Mouse (Mus musculus) CH12.LX (cell line): ENCODE results near the gene Agbl3. TPM values are rescaled to one million over a fixed set of nuclear protein-coding genes. Genes with fewer than 3 reads are reported as not detected.

ENCODE experiments used
- DNase-seq: peaks from one replicate; pipeline ENCODE4 v3.0.0-alpha.2; 2013; ENCODE audit errors: extremely low read depth
- H3K27ac ChIP-seq: 2 replicates; pipeline ENCODE4 v1.5.1; 2012; ENCODE audit warnings: low read depth, mild to moderate bottlenecking, control low read depth, moderate library complexity; ENCODE audit not compliant: insufficient read depth
- H3K27me3 ChIP-seq: replicated peaks from 2 replicates; pipeline ENCODE3; 2012; ENCODE audit warnings: inconsistent platforms
- H3K36me3 ChIP-seq, 2 experiments: replicated peaks in 1 of 2; 2 replicates each; pipeline versions ENCODE3 to v1.6.1; 2012; ENCODE audit warnings: inconsistent platforms in 1 of 2, low read length in 1 of 2, mild to moderate bottlenecking in 1 of 2, mixed read lengths in 1 of 2, moderate library complexity in 1 of 2; ENCODE audit not compliant: control insufficient read depth in 1 of 2, insufficient read depth in 1 of 2
- H3K4me1 ChIP-seq, 2 experiments: 2 replicates each; pipeline ENCODE4 v1.6.1; 2012; ENCODE audit warnings: inconsistent platforms in 1 of 2, moderate library complexity in 1 of 2; ENCODE audit not compliant: insufficient read depth in 2 of 2, control insufficient read depth in 1 of 2
- H3K4me2 ChIP-seq: 2 replicates; pipeline ENCODE4 v1.6.1; 2012; ENCODE audit warnings: low read depth, mild to moderate bottlenecking, control low read depth; ENCODE audit not compliant: poor library complexity, insufficient read depth, severe bottlenecking
- H3K4me3 ChIP-seq, 3 experiments: fragments of 150-350 bp in 1 of 3; sonication (generic) in 1 of 3; replicated peaks in 1 of 3; 2 replicates each; pipeline versions ENCODE3 to v1.5.1; 2011 to 2012; ENCODE audit warnings: low read depth in 2 of 3, low read length in 2 of 3, mild to moderate bottlenecking in 2 of 3, moderate library complexity in 2 of 3, control low read depth in 1 of 3, improper control_type of control experiment in 1 of 3, inconsistent platforms in 1 of 3, mixed read lengths in 1 of 3; ENCODE audit not compliant: poor library complexity in 1 of 3
- H3K79me2 ChIP-seq: replicated peaks from 2 replicates; pipeline ENCODE4 v1.6.1; 2012; ENCODE audit warnings: mild to moderate bottlenecking, moderate library complexity; ENCODE audit not compliant: control insufficient read depth, poor library complexity, insufficient read depth, severe bottlenecking; ENCODE audit errors: extremely low read depth
- H3K9ac ChIP-seq: 2 replicates; pipeline ENCODE4 v1.6.1; 2012; ENCODE audit warnings: low read depth, mild to moderate bottlenecking, control low read depth, moderate library complexity; ENCODE audit not compliant: insufficient read depth
- H3K9me3 ChIP-seq: replicated peaks from 2 replicates; pipeline ENCODE3; 2012; ENCODE audit warnings: low read length, inconsistent platforms, mixed read lengths
- BHLHE40 ChIP-seq: IDR thresholded peaks from 2 replicates; pipeline ENCODE4 v1.6.1; 2011; ENCODE audit warnings: mild to moderate bottlenecking, low read depth, low read length, improper control_type of control experiment
- EP300 ChIP-seq: IDR thresholded peaks from 2 replicates; pipeline ENCODE4 v1.6.1; 2011; ENCODE audit warnings: low read length, improper control_type of control experiment
- HCFC1 ChIP-seq: IDR thresholded peaks from 2 replicates; pipeline ENCODE4 v1.6.1; 2012; ENCODE audit warnings: low read depth, mild to moderate bottlenecking, inconsistent platforms, low read length, improper control_type of control experiment
- JUND ChIP-seq: conservative IDR thresholded peaks from 2 replicates; pipeline ENCODE4 v1.6.1; 2011; ENCODE audit warnings: low read depth, low read length, improper control_type of control experiment
- MAX ChIP-seq: IDR thresholded peaks from 2 replicates; pipeline ENCODE4 v1.6.1; 2011; ENCODE audit warnings: low read length, improper control_type of control experiment
- NELFE ChIP-seq: IDR thresholded peaks from 2 replicates; pipeline ENCODE4 v1.6.1; 2011; ENCODE audit warnings: low read depth, low read length, improper control_type of control experiment
- RAD21 ChIP-seq: IDR thresholded peaks from 2 replicates; pipeline ENCODE4 v1.6.1; 2011; ENCODE audit warnings: low read depth, mild to moderate bottlenecking, low read length, improper control_type of control experiment, moderate library complexity
- RCOR1 ChIP-seq: conservative IDR thresholded peaks from 2 replicates; pipeline ENCODE4 v1.6.1; 2012; ENCODE audit warnings: low read depth, mild to moderate bottlenecking, inconsistent platforms, low read length, improper control_type of control experiment
- ZC3H11A ChIP-seq: IDR thresholded peaks from 2 replicates; pipeline ENCODE4 v1.6.1; 2012; ENCODE audit warnings: low read depth, mild to moderate bottlenecking, inconsistent platforms, low read length, improper control_type of control experiment
- ZKSCAN1 ChIP-seq: IDR thresholded peaks from 2 replicates; pipeline ENCODE4 v1.6.1; 2012; ENCODE audit warnings: low read depth, inconsistent platforms, low read length, improper control_type of control experiment, borderline replicate concordance
- dilution Hi-C: fragments of 300-500 bp; cut with MboI; formaldehyde crosslinking; loops from 2 replicates; pipeline ENCODE4 v1.14.3; 2020; ENCODE audit warnings: low sequenced_read_pairs; ENCODE audit not compliant: extremely low pct_unique_long_range_greater_than_20kb, extremely low pct_ligation_motif_present
- in situ Hi-C: fragments of 300-500 bp; cut with MboI; formaldehyde crosslinking; loops from 3 replicates; pipeline ENCODE4 v1.14.3; 2019; ENCODE audit warnings: low sequenced_read_pairs, low pct_ligation_motif_present, low pct_unique_long_range_greater_than_20kb, mixed read lengths
- polyA plus RNA-seq: library from polyadenylated mRNA; unstranded; fragments of >175 nt; gene quantifications from 2 replicates; pipeline ENCODE4 v1.2.1, GENCODE M21; 2012; ENCODE audit warnings: low read depth; ENCODE audit not compliant: insufficient read length
- total RNA-seq, 2 experiments: library from RNA; depleted of rRNA; stranded (reverse); fragments of 300-350 nt in 1 of 2; fragments of >200 nt in 1 of 2; gene quantifications; 2 replicates each; pipeline ENCODE4 v1.2.3; 2012 to 2014

Agbl3 gene
- total and polyA plus RNA-seq, 3 experiments = 1.9 to 4.8 (median 3.4) TPM

- no peaks in the 10 kb centered on the region for H3K79me2 ChIP-seq
- H3K36me3 ChIP-seq = no peaks in the 10 kb centered on the region
- TF ChIP-seq HCFC1 (no peak), MAX (no peak), ZKSCAN1 (no peak), RCOR1 (no peak)
- no peak for DNase-seq
- H3K27me3 ChIP-seq = no peaks in the 10 kb centered on the region
- in situ Hi-C loops = no loop called here
- no peak overlapping the region for H3K9ac ChIP-seq
- no peak overlapping the region for H3K4me2 ChIP-seq
- dilution Hi-C loops = no loop called here
- H3K4me3 ChIP-seq = no peak overlapping the region
- H3K4me1 ChIP-seq = peaks cover 0 to 4% of the 10 kb centered on the region in 2 experiments; a peak in 1 of 4 replicates
- no peaks in the 10 kb centered on the region for H3K9me3 ChIP-seq
- no peak overlapping the region for H3K27ac ChIP-seq
Observed at GRCm38 (mm10) chr6:34748566-34748965, 31.7 kb upstream of the Agbl3 start.

GRCm38 (mm10) chr6:34749526-34749925 is 30.7 kb upstream of the Agbl3 start:
- H3K4me3 ChIP-seq = no peak overlapping the region
- no peak for TF ChIP-seq BHLHE40
- TF ChIP-seq ZC3H11A = no peak
- DNase-seq = no peak
- H3K36me3 ChIP-seq = no peaks in the 10 kb centered on the region
- no peak overlapping the region for H3K27ac ChIP-seq
- in situ Hi-C loops (no loop called here), dilution Hi-C loops (no loop called here)
- no peak overlapping the region for H3K4me2 ChIP-seq
- H3K27me3 ChIP-seq = no peaks in the 10 kb centered on the region
- H3K4me1 ChIP-seq = peaks cover 0 to 4% of the 10 kb centered on the region in 2 experiments; a peak in 1 of 4 replicates
- H3K9me3 ChIP-seq = no peaks in the 10 kb centered on the region
- no peak overlapping the region for H3K9ac ChIP-seq
- H3K79me2 ChIP-seq = no peaks in the 10 kb centered on the region

DNA sequence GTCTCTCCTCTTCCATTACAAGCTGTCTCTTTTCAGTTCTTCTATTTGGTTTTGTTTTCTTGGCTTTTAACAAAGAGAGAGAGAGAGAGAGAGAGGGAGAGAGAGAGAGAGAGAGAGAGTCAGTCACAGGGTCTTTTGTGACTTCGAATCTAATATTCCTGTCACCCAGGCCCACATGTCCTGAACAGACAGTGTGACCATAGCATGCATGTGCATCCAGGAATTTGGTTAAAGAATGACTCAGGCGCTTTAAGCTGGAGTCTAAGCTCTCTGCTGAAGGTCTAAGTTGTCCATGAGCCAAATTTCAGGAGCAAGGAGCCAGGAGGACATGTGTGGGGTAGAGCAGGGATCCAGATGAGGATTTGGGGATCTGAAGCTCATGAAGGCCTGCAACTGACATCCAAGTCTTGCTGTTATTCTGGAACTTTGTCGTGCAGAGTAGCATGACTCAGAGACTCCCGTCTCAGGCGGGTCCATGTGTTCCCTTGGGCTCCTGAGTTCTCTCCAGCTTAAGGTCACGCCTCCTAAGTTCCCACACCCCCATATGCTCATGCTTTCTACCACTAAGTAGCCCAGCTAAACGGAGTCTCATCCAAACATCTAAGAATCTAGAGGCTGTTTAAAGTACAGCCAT is 29.6 kb upstream of the Agbl3 start:
- no peaks in the 10 kb centered on the region for H3K27me3 ChIP-seq
- dilution Hi-C loops = no loop called here
- H3K9ac ChIP-seq = no peak overlapping the region
- no peaks in the 10 kb centered on the region for H3K36me3 ChIP-seq
- H3K4me3 ChIP-seq = no peak overlapping the region
- no peak overlapping the region for H3K27ac ChIP-seq
- H3K4me2 ChIP-seq = no peak overlapping the region
- no peaks in the 10 kb centered on the region for H3K79me2 ChIP-seq
- in situ Hi-C loops = loop anchor here (10.0 kb wide), 2 partner anchors 196 to 236 kb away; no protein-coding TSS in a partner anchor
- DNase-seq = no peak
- no peaks in the 10 kb centered on the region for H3K9me3 ChIP-seq
- H3K4me1 ChIP-seq = peaks cover 0 to 4% of the 10 kb centered on the region in 2 experiments; a peak in 1 of 4 replicates
- TF ChIP-seq EP300 (no peak), ZKSCAN1 (no peak), BHLHE40 (no peak), NELFE (no peak), RAD21 (no peak), JUND (no peak)
